Mouse (Mus musculus): ENCODE measurements around the gene Gm20388. TPM values are rescaled to one million over a fixed set of nuclear protein-coding genes. Genes with fewer than 3 reads are reported as not detected.

Gm20388 gene
- total and polyA plus RNA-seq, 2 experiments from 2014 or later: 51.3 TPM; not detected in 1

DNA sequence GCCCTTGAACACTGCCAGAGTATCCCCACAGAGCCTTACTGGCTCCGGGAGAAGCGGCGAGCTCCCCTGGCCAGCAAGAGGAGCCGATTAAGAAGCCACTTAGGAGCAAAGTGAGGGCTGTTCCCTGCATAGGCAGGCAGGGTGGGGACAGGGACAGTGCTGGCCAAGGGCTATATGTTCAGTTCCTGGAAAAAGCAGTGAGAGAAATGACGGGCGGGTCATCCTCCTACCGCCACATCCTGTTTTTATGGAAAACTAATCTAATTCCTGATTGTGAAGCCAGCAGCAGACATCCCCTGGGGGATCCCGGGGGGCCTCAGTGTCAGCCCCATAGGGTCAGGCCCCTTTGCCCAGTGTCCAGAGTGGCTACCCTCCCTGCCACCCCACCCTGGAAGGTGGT, 2620.7 kb downstream of the Gm20388 start:
- Histone ChIP-seq H3K4me1 (ENCODE audit: insufficient read depth) (no peaks in the 10 kb centered on the region), H3K4me3 (ENCODE audit: low read depth, low read length) (no peak overlapping the region), H3K36me3 (ENCODE audit: insufficient read depth) (no peaks in the 10 kb centered on the region), H3K27ac (ENCODE audit: low read depth, low read length) (no peak overlapping the region), H3K9me3 (ENCODE audit: low read length) (no peaks in the 10 kb centered on the region), H3K9ac (no peak overlapping the region), H3K4me2 (ENCODE audit: low read depth) (no peak overlapping the region), H3K27me3 (ENCODE audit: insufficient read depth, low read length) (no peaks in the 10 kb centered on the region)
- ATAC-seq (no peak), DNase-seq (no peak)
- TF ChIP-seq CTCF (IDR thresholded peaks at IDR 0.05; ENCODE audit: low read depth): no peak
- 89% methylated on average over 8 of the region's 8 CpGs for WGBS

DNA sequence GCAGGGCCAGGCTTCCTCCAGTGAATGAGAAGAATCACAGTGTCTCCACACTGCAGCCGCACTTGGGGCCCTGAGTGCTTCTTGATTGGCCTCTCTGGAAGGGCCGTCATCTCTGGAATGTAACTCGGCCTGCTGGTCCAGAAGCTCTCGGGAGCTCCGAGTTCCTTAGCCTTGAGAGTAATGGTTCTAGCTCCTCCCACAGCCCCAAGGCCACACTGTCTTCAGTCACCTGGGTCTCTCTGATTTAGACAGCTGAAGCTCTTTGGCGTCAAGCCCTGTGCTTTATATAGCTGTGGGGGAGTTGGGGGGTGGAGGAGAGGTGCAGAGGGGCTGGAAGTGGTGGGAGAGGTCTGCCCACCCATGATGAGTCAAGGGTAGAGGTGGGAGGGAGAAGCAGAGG, 2626.4 kb downstream of the Gm20388 start:
- no peaks in the 10 kb centered on the region for H3K9me3 ChIP-seq (ENCODE audit: low read length)
- H3K27me3 ChIP-seq (ENCODE audit: insufficient read depth, low read length): no peaks in the 10 kb centered on the region
- no peak overlapping the region for H3K9ac ChIP-seq
- DNase-seq: no peak
- no peak overlapping the region for H3K4me2 ChIP-seq (ENCODE audit: low read depth)
- H3K4me1 ChIP-seq (ENCODE audit: insufficient read depth): no peaks in the 10 kb centered on the region
- H3K36me3 ChIP-seq (ENCODE audit: insufficient read depth): no peaks in the 10 kb centered on the region
- no peak overlapping the region for H3K4me3 ChIP-seq (ENCODE audit: low read depth, low read length)
- no peak for TF ChIP-seq CTCF (IDR thresholded peaks at IDR 0.05; ENCODE audit: low read depth)
- WGBS: 72% methylated on average over 6 of the region's 6 CpGs
- no peak overlapping the region for H3K27ac ChIP-seq (ENCODE audit: low read depth, low read length)
- ATAC-seq: no peak

DNA sequence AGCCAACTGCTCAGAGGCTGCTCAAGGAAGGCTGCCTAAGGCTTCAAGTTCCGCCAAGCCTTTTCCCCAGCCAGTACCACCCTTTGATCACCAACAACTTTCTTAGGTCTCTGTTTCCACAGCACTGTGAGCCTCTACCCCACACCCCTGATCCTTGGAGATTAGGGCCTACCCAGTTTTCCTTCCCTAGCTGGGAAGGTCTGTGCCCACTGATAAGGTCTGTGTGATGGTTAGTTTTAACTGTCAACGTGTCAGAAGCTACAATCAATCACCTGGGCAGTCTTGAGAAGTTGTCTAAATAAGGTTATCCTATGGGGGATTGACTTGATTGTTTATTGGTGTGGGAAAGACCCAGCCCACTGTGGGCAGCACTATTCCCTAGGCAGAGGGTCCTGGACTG, 2627.2 kb downstream of the Gm20388 start:
- Histone ChIP-seq H3K4me1 (ENCODE audit: insufficient read depth) (no peaks in the 10 kb centered on the region), H3K36me3 (ENCODE audit: insufficient read depth) (no peaks in the 10 kb centered on the region), H3K27me3 (ENCODE audit: insufficient read depth, low read length) (no peaks in the 10 kb centered on the region), H3K27ac (ENCODE audit: low read depth, low read length) (no peak overlapping the region), H3K4me2 (ENCODE audit: low read depth) (no peak overlapping the region), H3K9ac (no peak overlapping the region), H3K9me3 (ENCODE audit: low read length) (no peaks in the 10 kb centered on the region), H3K4me3 (ENCODE audit: low read depth, low read length) (no peak overlapping the region)
- DNase-seq (no peak), ATAC-seq (no peak)
- no peak for TF ChIP-seq CTCF (IDR thresholded peaks at IDR 0.05; ENCODE audit: low read depth)
- 92% methylated on average over 2 of the region's 2 CpGs for WGBS

DNA sequence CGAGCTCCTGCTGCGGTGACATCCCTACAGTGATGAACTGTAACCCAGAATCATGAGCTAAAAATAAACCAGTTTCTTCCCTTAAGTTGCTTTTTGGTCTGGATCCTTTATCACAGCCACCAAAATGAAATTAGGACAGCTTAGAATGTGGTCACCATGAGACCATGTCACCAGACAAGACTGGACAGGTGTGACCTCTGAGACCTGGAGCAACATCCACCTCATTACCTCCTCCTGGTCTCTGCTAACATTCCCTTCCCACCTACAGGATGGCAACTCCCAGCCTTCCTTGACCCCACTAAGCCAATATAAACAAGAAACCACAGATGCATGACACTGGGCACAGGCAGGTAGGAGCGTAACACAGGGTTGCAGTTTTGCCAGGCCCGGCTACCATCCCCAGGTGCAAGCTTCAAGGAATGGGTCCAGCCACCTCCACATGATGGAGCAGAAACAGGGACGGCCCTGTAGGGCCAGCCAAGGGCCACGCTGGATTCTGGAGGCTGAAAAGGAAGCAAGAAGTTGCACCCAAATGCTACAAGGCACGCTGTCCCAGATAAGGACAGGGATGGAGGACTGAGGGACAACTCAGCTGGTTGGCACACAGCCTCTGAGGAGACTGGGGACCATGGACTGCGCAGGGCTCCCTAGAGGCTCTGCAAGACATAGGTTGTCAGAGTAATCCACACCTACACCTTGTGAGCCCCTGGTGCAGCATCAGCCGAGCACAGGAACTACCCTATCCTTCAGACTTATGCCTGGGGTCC, 2627.9 kb downstream of the Gm20388 start:
- Histone ChIP-seq H3K9me3 (ENCODE audit: low read length) (no peaks in the 10 kb centered on the region), H3K27me3 (ENCODE audit: insufficient read depth, low read length) (no peaks in the 10 kb centered on the region), H3K4me2 (ENCODE audit: low read depth) (no peak overlapping the region), H3K27ac (ENCODE audit: low read depth, low read length) (no peak overlapping the region), H3K4me3 (ENCODE audit: low read depth, low read length) (no peak overlapping the region), H3K36me3 (ENCODE audit: insufficient read depth) (no peaks in the 10 kb centered on the region), H3K9ac (no peak overlapping the region), H3K4me1 (ENCODE audit: insufficient read depth) (no peaks in the 10 kb centered on the region)
- no peak for TF ChIP-seq CTCF (IDR thresholded peaks at IDR 0.05; ENCODE audit: low read depth)
- ATAC-seq (no peak), DNase-seq (no peak)
- WGBS: 87% methylated on average over 9 of the region's 9 CpGs

DNA sequence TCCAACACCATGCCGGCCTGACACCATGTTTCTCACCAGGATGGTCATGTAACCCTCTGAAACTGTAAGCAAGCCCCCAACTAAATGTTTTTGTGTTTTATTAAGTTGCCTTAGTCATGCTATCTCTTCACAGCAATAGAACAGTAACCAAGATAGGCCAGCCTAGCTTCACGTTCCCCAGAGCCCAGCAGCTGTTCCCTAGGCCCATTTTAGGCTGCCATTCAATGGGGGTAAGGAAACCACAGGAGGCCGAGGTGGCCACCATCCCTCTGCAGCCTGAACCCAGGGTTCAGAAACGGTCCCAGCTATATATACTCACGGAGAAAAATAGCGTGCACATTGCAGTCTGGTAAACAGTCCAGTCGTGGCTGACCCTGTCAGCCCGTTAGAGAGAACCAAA, 2633.5 kb downstream of the Gm20388 start:
- Histone ChIP-seq H3K36me3 (ENCODE audit: insufficient read depth) (no peaks in the 10 kb centered on the region), H3K4me2 (ENCODE audit: low read depth) (no peak overlapping the region), H3K27ac (ENCODE audit: low read depth, low read length) (no peak overlapping the region), H3K27me3 (ENCODE audit: insufficient read depth, low read length) (0 out of 2 replicates have a peak, but pooled peaks cover 4% of the 10 kb centered on the region), H3K9me3 (ENCODE audit: low read length) (no peaks in the 10 kb centered on the region), H3K4me3 (ENCODE audit: low read depth, low read length) (no peak overlapping the region), H3K9ac (no peak overlapping the region), H3K4me1 (ENCODE audit: insufficient read depth) (no peaks in the 10 kb centered on the region)
- no peak for DNase-seq
- TF ChIP-seq CTCF (IDR thresholded peaks at IDR 0.05; ENCODE audit: low read depth): no peak
- ATAC-seq: no peak
- 88% methylated on average over 8 of the region's 8 CpGs for WGBS

DNA sequence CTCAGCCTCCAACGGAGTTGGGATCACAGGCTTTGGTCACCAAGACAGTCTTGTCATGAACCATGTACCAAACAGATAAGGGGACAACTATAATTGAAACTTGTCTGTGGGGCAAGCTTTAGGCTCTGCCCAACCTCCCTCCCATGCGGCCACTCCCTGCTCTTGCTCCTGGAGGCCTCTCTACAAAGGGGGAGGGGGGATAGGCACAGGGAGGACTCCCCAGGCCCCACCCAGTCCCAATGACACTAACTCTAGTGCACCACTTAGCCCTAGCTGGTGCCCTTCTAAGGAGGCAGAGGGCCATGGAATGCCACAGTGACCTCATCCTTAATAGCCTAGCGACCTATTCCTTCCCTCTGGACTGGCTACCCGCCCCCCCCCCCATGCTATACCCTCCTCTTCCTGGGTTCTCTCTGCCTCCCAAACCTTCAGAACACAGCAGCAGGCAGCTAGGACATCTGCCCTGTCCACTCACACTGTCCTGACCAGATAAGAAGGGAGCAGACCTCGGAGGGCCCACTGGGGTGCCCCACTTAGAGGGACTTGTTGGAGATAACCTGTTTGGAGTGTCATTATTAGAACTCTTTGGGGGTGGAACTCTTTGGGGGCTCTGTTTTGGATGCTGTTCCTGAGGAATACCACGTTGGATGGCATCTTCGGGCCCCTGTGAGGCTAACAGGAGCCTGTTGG, 2635.6 kb downstream of the Gm20388 start:
- TF ChIP-seq CTCF (IDR thresholded peaks at IDR 0.05; ENCODE audit: low read depth): no peak

DNA sequence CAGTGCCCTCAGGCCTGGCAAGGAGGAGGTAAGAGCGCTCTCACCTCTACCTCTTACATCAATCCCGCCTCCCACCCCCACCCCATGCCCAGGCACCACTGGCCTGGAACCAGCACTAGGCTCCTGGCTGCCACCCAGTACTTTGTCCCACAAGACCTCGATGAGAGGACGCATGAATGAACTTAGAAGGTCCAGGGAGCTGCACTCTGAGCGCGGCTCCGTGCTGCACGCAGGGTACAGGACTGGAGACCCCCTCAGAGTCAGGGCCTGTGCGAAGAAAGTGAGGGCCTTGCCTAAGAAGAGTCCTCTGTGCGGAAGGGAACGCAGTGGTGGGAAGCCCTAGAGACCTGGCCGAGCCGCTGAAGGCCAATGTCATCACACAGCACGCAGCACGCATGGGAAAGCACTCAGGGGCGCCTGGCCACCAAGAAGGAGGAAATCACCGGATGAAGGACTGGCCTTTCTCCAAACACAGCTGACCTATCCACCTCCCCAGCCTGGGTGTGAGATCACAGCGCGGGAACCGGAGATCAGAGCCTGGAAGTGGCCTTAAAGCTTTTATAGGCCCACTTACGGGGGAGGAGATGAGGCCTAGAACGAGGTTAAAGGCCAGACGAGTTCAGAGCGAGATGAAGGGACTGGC, 2636.3 kb downstream of the Gm20388 start:
- DNase-seq: no peak
- Histone ChIP-seq H3K27ac (ENCODE audit: low read depth, low read length) (no peak overlapping the region), H3K4me2 (ENCODE audit: low read depth) (no peak overlapping the region), H3K36me3 (ENCODE audit: insufficient read depth) (no peaks in the 10 kb centered on the region), H3K9me3 (ENCODE audit: low read length) (no peaks in the 10 kb centered on the region), H3K4me3 (ENCODE audit: low read depth, low read length) (no peak overlapping the region), H3K9ac (no peak overlapping the region), H3K4me1 (ENCODE audit: insufficient read depth) (no peaks in the 10 kb centered on the region), H3K27me3 (ENCODE audit: insufficient read depth, low read length) (peaks cover 13% of the 10 kb centered on the region)
- TF ChIP-seq CTCF (IDR thresholded peaks at IDR 0.05; ENCODE audit: low read depth): no peak
- 73% methylated on average over 24 of the region's 24 CpGs for WGBS
- ATAC-seq: no peak

More for the DNA sequence above, 2635.6 kb downstream of the Gm20388 start:
- peaks cover 6% of the 10 kb centered on the region; the same call in 1 of the 2 replicates for H3K27me3 ChIP-seq (ENCODE audit: insufficient read depth, low read length)
- no peak overlapping the region for H3K9ac ChIP-seq
- ATAC-seq: no peak
- no peaks in the 10 kb centered on the region for H3K4me1 ChIP-seq (ENCODE audit: insufficient read depth)
- no peak overlapping the region for H3K4me2 ChIP-seq (ENCODE audit: low read depth)
- no peak overlapping the region for H3K4me3 ChIP-seq (ENCODE audit: low read depth, low read length)
- no peak for DNase-seq
- no peak overlapping the region for H3K27ac ChIP-seq (ENCODE audit: low read depth, low read length)
- H3K36me3 ChIP-seq (ENCODE audit: insufficient read depth): no peaks in the 10 kb centered on the region
- 90% methylated on average over 7 of the region's 7 CpGs for WGBS
- H3K9me3 ChIP-seq (ENCODE audit: low read length): no peaks in the 10 kb centered on the region

All from forebrain, postnatal 0 days (tissue).